Mouse (Mus musculus) kidney, embryonic 15.5 days (tissue): ENCODE results near the gene Ldlrad2. TPM values are rescaled to one million over a fixed set of nuclear protein-coding genes. Genes with fewer than 3 reads are reported as not detected.
A peak's percentile ranks its signal among the peaks of the same experiment; 100 is the strongest.

Experiments used
- ATAC-seq: fragments of 200-750 bp; cut with Nextera tagmentation; replicated peaks from 2 replicates; pipeline ENCODE4 v1.8.0; 2017; ENCODE audit warnings: moderate TSS enrichment; ENCODE audit not compliant: low FRiP score
- H3K27ac ChIP-seq: fragments of 300-500 bp; sonication (generic); 2 replicates; pipeline ENCODE4 v1.5.1; 2015; ENCODE audit warnings: mild to moderate bottlenecking, inconsistent platforms
- H3K27me3 ChIP-seq: fragments of 300-500 bp; sonication (generic); 2 replicates; pipeline ENCODE4 v1.6.1; 2015; ENCODE audit warnings: inconsistent platforms
- H3K36me3 ChIP-seq: fragments of 300-500 bp; sonication (generic); 2 replicates; pipeline ENCODE4 v1.6.1; 2015; ENCODE audit warnings: inconsistent platforms
- H3K4me1 ChIP-seq: fragments of 300-500 bp; sonication (generic); 2 replicates; pipeline ENCODE4 v1.6.1; 2015; ENCODE audit warnings: inconsistent platforms
- H3K4me2 ChIP-seq: fragments of 300-500 bp; sonication (generic); 2 replicates; pipeline ENCODE4 v1.6.1; 2015; ENCODE audit warnings: moderate library complexity, mild to moderate bottlenecking, inconsistent platforms
- H3K4me3 ChIP-seq: fragments of 300-500 bp; sonication (generic); replicated peaks from 2 replicates; pipeline ENCODE4 v1.5.1; 2015; ENCODE audit warnings: mild to moderate bottlenecking, inconsistent platforms
- H3K9ac ChIP-seq: fragments of 300-500 bp; sonication (generic); 2 replicates; pipeline ENCODE4 v1.6.1; 2015; ENCODE audit warnings: mild to moderate bottlenecking, inconsistent platforms
- H3K9me3 ChIP-seq: fragments of 300-500 bp; sonication (generic); replicated peaks from 2 replicates; pipeline ENCODE4 v1.6.1; 2016; ENCODE audit warnings: inconsistent platforms
- WGBS: fragments of 180-500 bp; shearing (Covaris S2); methylation state at CpG from one replicate; pipeline ENCODE4 v1.1.7; 2015; ENCODE audit warnings: mixed read lengths; 5-methylcytosine and 5-hydroxymethylcytosine counted together
- microRNA-seq: library from miRNA; unstranded; fragments of <30 nt; microRNA quantifications from one replicate; pipeline ENCODE4, GENCODE M21; 2016
- polyA plus RNA-seq: library from polyadenylated mRNA; unstranded; fragments of >200 nt; fragmentation: Nextera tagmentation; extraction: Ambion mirVana; gene quantifications from 2 replicates; pipeline ENCODE4 v1.2.1, GENCODE M21; 2015

Gene Ldlrad2
- polyA plus RNA-seq, 1 experiment from 2014 or later = not detected

- 94% methylated on average over 9 of the region's 9 CpGs for WGBS
These were observed 28.8 kb downstream of the Ldlrad2 start for GRCm38 (mm10) chr4:137545568-137545967.

GRCm38 (mm10) chr4:137542968-137543367 lies 31.4 kb downstream of the Ldlrad2 start:
- Histone ChIP-seq H3K4me3 (no peak overlapping the region), H3K27ac (no peak overlapping the region), H3K4me2 (no peak overlapping the region), H3K27me3 (no peaks in the 10 kb centered on the region), H3K9ac (no peak overlapping the region), H3K36me3 (peaks cover 100% of the 10 kb centered on the region), H3K4me1 (peaks cover 3% of the 10 kb centered on the region; the same call in 1 of the 2 replicates), H3K9me3 (no peaks in the 10 kb centered on the region)
- 89% methylated on average over 10 of the region's 10 CpGs for WGBS
- no peak for ATAC-seq

More at GRCm38 (mm10) chr4:137545568-137545967, 28.8 kb downstream of the Ldlrad2 start:
- Histone ChIP-seq H3K27ac (no peak overlapping the region), H3K4me2 (no peak overlapping the region), H3K27me3 (no peaks in the 10 kb centered on the region), H3K4me3 (no peak overlapping the region), H3K4me1 (peaks cover 1% of the 10 kb centered on the region; the same call in 1 of the 2 replicates), H3K36me3 (peaks cover 100% of the 10 kb centered on the region), H3K9ac (no peak overlapping the region), H3K9me3 (no peaks in the 10 kb centered on the region)
- ATAC-seq = no peak

GRCm38 (mm10) chr4:137540356-137540755 lies 34.0 kb downstream of the Ldlrad2 start:
- H3K4me1 ChIP-seq = peaks cover 3% of the 10 kb centered on the region; the same call in 1 of the 2 replicates
- H3K4me3 ChIP-seq = no peak overlapping the region
- H3K9me3 ChIP-seq = no peaks in the 10 kb centered on the region
- H3K4me2 ChIP-seq = no peak overlapping the region
- peaks cover 98% of the 10 kb centered on the region for H3K36me3 ChIP-seq
- 73% methylated on average over 14 of the region's 14 CpGs for WGBS
- 0 out of 2 replicates have a peak, but pooled peaks have one; percentile 35 for ATAC-seq
- H3K27me3 ChIP-seq = no peaks in the 10 kb centered on the region
- H3K27ac ChIP-seq = no peak overlapping the region
- no peak overlapping the region for H3K9ac ChIP-seq

GRCm38 (mm10) chr4:137527872-137528271 lies 46.5 kb downstream of the Ldlrad2 start:
- H3K36me3 ChIP-seq = peaks cover 97% of the 10 kb centered on the region
- H3K4me1 ChIP-seq = no peaks in the 10 kb centered on the region
- no peak overlapping the region for H3K4me3 ChIP-seq
- H3K9ac ChIP-seq = no peak overlapping the region
- WGBS = 86% methylated on average over 6 of the region's 6 CpGs
- no peak overlapping the region for H3K4me2 ChIP-seq
- no peaks in the 10 kb centered on the region for H3K9me3 ChIP-seq
- H3K27ac ChIP-seq = no peak overlapping the region
- no peak for ATAC-seq
- H3K27me3 ChIP-seq = no peaks in the 10 kb centered on the region

- no peak for ATAC-seq
- Histone ChIP-seq H3K27me3 (no peaks in the 10 kb centered on the region), H3K4me3 (no peak overlapping the region), H3K36me3 (peaks cover 97% of the 10 kb centered on the region), H3K27ac (no peak overlapping the region), H3K9me3 (no peaks in the 10 kb centered on the region), H3K4me2 (no peak overlapping the region), H3K9ac (no peak overlapping the region), H3K4me1 (no peaks in the 10 kb centered on the region)
- WGBS = 77% methylated on average over 4 of the region's 4 CpGs
These were observed 47.0 kb downstream of the Ldlrad2 start for GRCm38 (mm10) chr4:137527368-137527767.

GRCm38 (mm10) chr4:137525426-137525825 lies 48.9 kb downstream of the Ldlrad2 start:
- no peak overlapping the region for H3K4me2 ChIP-seq
- ATAC-seq = no peak
- WGBS = 91% methylated on average over 1 of the region's 1 CpGs
- H3K4me1 ChIP-seq = no peaks in the 10 kb centered on the region
- H3K9ac ChIP-seq = no peak overlapping the region
- no peak overlapping the region for H3K27ac ChIP-seq
- H3K4me3 ChIP-seq = no peak overlapping the region
- H3K27me3 ChIP-seq = no peaks in the 10 kb centered on the region
- H3K36me3 ChIP-seq = peaks cover 99% of the 10 kb centered on the region
- no peaks in the 10 kb centered on the region for H3K9me3 ChIP-seq

Small RNAs within 50 kb of the gene (microRNA-seq; reads per million reads assigned to microRNA genes)
- 0.74 reads per million for gene Mir7018

Other genes with a start within 250 kb of the Ldlrad2 start
- 678 and 694 TPM in 2 replicates for gene Cdc42, start 216.8 kb downstream of the Ldlrad2 start, polyA plus RNA-seq
- not detected in 2 replicates for gene Cela3a, start 164.8 kb downstream of the Ldlrad2 start, polyA plus RNA-seq
- gene Cela3b, start 144.0 kb downstream of the Ldlrad2 start, polyA plus RNA-seq = not detected in 2 replicates
- gene 1700013G24Rik, start 121.3 kb downstream of the Ldlrad2 start, polyA plus RNA-seq = not detected in 2 replicates
- 34.2 and 35.7 TPM in 2 replicates for gene Hspg2, start 105.8 kb downstream of the Ldlrad2 start, polyA plus RNA-seq
- gene Usp48, start 19.2 kb upstream of the Ldlrad2 start, polyA plus RNA-seq = 64.8 and 72.9 TPM in 2 replicates
- gene Rap1gap, start 90.2 kb upstream of the Ldlrad2 start, polyA plus RNA-seq = 12.5 and 14.4 TPM in 2 replicates
- gene Alpl, start 221.8 kb upstream of the Ldlrad2 start, polyA plus RNA-seq = 12.9 and 25.3 TPM in 2 replicates